Mouse (Mus musculus) midbrain, embryonic 16.5 days (tissue): ENCODE results near the gene Hnrnpm. TPM values are rescaled to one million over a fixed set of nuclear protein-coding genes. Genes with fewer than 3 reads are reported as not detected.
A peak's percentile ranks its signal among the peaks of the same experiment; 100 is the strongest.
"Not testable (repeated sequence)": the region's sequence is repeated elsewhere in the genome, so short reads cannot be mapped to it uniquely, and the experiment has no call there.

Experiments used
- ATAC-seq: fragments of 200-750 bp; cut with Nextera tagmentation; 2 replicates; pipeline ENCODE4 v1.8.0; 2017; ENCODE audit warnings: moderate TSS enrichment
- H3K27ac ChIP-seq: fragments of 300-500 bp; sonication (generic); 2 replicates; pipeline ENCODE4 v1.5.1; 2014; ENCODE audit warnings: mild to moderate bottlenecking, low read length, mixed read lengths
- H3K27me3 ChIP-seq: fragments of 300-500 bp; sonication (generic); 2 replicates; pipeline ENCODE4 v1.6.1; 2014; ENCODE audit warnings: low read depth, low read length, mixed read lengths; ENCODE audit not compliant: control insufficient read depth, insufficient read depth
- H3K36me3 ChIP-seq: fragments of 300-500 bp; sonication (generic); 2 replicates; pipeline ENCODE4 v1.6.1; 2014; ENCODE audit warnings: mild to moderate bottlenecking, low read length, moderate library complexity, mixed read lengths; ENCODE audit not compliant: control insufficient read depth, insufficient read depth
- H3K4me1 ChIP-seq: fragments of 300-500 bp; sonication (generic); 2 replicates; pipeline ENCODE4 v1.6.1; 2014; ENCODE audit warnings: mild to moderate bottlenecking, low read length, mixed read lengths; ENCODE audit not compliant: control insufficient read depth, insufficient read depth
- H3K4me2 ChIP-seq: fragments of 300-500 bp; sonication (generic); 2 replicates; pipeline ENCODE4 v1.6.1; 2014; ENCODE audit warnings: mild to moderate bottlenecking, low read length, mixed read lengths
- H3K4me3 ChIP-seq: fragments of 300-500 bp; sonication (generic); 2 replicates; pipeline ENCODE4 v1.5.1; 2014; ENCODE audit warnings: low read depth, mild to moderate bottlenecking, low read length, moderate library complexity, mixed read lengths
- H3K9ac ChIP-seq: fragments of 300-500 bp; sonication (generic); 2 replicates; pipeline ENCODE4 v1.6.1; 2014; ENCODE audit warnings: low read depth, low read length, mixed read lengths
- H3K9me3 ChIP-seq: fragments of 300-500 bp; sonication (generic); replicated peaks from 2 replicates; pipeline ENCODE4 v1.6.1; 2014; ENCODE audit warnings: mild to moderate bottlenecking, low read length, mixed read lengths; ENCODE audit not compliant: control insufficient read depth, poor library complexity, severe bottlenecking
- WGBS: fragments of 180-500 bp; shearing (Covaris S2); extraction: QIAGEN DNeasy Blood & Tissue Kit; methylation state at CpG from one replicate; pipeline ENCODE4 v1.1.7; 2014; 5-methylcytosine and 5-hydroxymethylcytosine counted together
- polyA plus RNA-seq: library from polyadenylated mRNA; unstranded; fragments of >200 nt; fragmentation: Nextera tagmentation; extraction: Ambion mirVana; gene quantifications from 2 replicates; pipeline ENCODE4 v1.2.1, GENCODE M21; 2015

Hnrnpm gene
- 190 and 198 TPM in 2 replicates for polyA plus RNA-seq

GRCm38 (mm10) chr17:33686760-33687159 lies at the start of gene Hnrnpm:
Gene Hnrnpm, minus strand, starts transcription at chr17:33686860.
- Histone ChIP-seq H3K9me3 (no peaks in the 10 kb centered on the region), H3K4me1 (peaks cover 28% of the 10 kb centered on the region), H3K36me3 (peaks cover 1% of the 10 kb centered on the region), H3K4me2 (peak within 1 kb of the TSS; percentile 48), H3K27ac (peak within 1 kb of the TSS; percentile 92), H3K27me3 (no peaks in the 10 kb centered on the region), H3K4me3 (peak within 1 kb of the TSS; percentile 64), H3K9ac (no peak within 1 kb of the TSS)
- WGBS = 91% methylated on average over 1 of the region's 1 CpGs
- no peak for ATAC-seq

DNA sequence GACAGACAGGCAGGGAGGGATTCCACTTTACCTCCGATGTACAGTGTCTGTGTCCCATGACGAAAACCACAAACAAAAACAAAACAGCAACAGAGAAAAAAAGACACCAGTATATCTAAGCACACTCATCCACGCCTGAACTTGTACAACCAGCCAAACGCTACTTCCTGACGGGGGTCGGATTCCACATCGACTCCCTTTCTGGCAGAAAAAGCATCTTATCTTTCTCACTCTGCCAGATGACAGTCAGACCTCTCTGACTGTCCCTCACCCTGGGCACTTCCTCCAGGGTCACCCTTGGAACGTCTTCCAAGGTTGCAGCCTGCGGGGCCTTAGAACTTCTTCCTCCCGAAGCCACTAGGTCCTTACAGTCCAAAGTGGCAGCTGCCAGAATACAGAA lies 46.9 kb upstream of the Hnrnpm start:
- H3K27me3 ChIP-seq, H3K9me3 ChIP-seq, ATAC-seq, H3K4me1 ChIP-seq, H3K9ac ChIP-seq, H3K27ac ChIP-seq, H3K4me2 ChIP-seq, H3K36me3 ChIP-seq, H3K4me3 ChIP-seq: not testable (repeated sequence)
- 93% methylated on average over 10 of the region's 10 CpGs for WGBS

GRCm38 (mm10) chr17:33732556-33733083 lies 46.0 kb upstream of the Hnrnpm start:
- not testable (repeated sequence) for H3K27ac ChIP-seq, H3K4me3 ChIP-seq, H3K36me3 ChIP-seq, H3K9ac ChIP-seq, H3K4me2 ChIP-seq, H3K9me3 ChIP-seq, H3K27me3 ChIP-seq, H3K4me1 ChIP-seq, ATAC-seq
- 82% methylated on average over 9 of the region's 9 CpGs for WGBS

DNA sequence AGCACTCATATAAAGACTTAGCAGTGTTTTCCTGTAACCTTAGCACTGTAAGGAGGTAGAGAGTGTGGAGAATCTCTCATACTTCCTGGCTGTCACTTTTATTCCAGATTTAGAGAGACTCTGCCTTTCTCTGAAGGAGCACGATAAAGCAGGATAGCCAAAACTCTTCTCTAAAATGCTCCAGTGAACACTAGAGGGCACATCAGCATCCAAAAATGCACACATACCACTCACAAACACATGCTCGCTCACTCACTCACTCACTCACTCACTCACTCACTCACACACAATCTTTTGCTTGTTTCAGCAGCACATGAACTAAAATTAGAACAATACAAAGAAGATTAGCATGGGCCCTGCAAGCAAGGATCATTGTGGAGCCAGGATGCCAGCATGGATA lies 42.6 kb upstream of the Hnrnpm start:
- WGBS = 66% methylated on average over 2 of the region's 2 CpGs
- H3K27ac ChIP-seq = no peak overlapping the region
- ATAC-seq = no peak
- no peaks in the 10 kb centered on the region for H3K9me3 ChIP-seq
- H3K4me2 ChIP-seq = no peak overlapping the region
- H3K27me3 ChIP-seq = no peaks in the 10 kb centered on the region
- H3K9ac ChIP-seq = no peak overlapping the region
- no peak overlapping the region for H3K4me3 ChIP-seq
- H3K36me3 ChIP-seq = no peaks in the 10 kb centered on the region
- H3K4me1 ChIP-seq = no peaks in the 10 kb centered on the region

DNA sequence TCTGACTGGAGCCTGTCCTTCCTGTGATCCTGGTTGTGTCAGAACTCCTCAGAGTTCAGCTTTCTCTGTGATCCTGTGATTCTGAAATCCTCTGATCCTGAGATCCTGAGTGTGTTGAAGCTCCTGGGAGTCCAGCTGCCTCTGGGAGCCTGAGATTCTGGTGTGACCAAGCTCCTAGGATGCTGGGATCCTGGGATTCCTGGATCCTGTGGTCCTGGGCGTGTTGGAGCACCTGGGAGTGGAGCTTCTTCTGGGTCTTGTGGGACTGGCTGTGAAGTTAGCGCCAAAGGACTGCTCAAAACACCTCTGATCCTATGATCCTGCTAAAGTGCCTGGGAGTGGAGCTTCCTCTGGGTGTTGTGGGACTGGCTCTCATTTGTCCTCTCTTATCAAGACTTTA lies 41.7 kb upstream of the Hnrnpm start:
- WGBS = 86% methylated on average over 2 of the region's 2 CpGs
- H3K4me1 ChIP-seq = no peaks in the 10 kb centered on the region
- H3K9me3 ChIP-seq = no peaks in the 10 kb centered on the region
- no peaks in the 10 kb centered on the region for H3K27me3 ChIP-seq
- no peaks in the 10 kb centered on the region for H3K36me3 ChIP-seq
- no peak overlapping the region for H3K4me3 ChIP-seq
- H3K4me2 ChIP-seq = no peak overlapping the region
- H3K27ac ChIP-seq = no peak overlapping the region
- no peak overlapping the region for H3K9ac ChIP-seq
- no peak for ATAC-seq

DNA sequence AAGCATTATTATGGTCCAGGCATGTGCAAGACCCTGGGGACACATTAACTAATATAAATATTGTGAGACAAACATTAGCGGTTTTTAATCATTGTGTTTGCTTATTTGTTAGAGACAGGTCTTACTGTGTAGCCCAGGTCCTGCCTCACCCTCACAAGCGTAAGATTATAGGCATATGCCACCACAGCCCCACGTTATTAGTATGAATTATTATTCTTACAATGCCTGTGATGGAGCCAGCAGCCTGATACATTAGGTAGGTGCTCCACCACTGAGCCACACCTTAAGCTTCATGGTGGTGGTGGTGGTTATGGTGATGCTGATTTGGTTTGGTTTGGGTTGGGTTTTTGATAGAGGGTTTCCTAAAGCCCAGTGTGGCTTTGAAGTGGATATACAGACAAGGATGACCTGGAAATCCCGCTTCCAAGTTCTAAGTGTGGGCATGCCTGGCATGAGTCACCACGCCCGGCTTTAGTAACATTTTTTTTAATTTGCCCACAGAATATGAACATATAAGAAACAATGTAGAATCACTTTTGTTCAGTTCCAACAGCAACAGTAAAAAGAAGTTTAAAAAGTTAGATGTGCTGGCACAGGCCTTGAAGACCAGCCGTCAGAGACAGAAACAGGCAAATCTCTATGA lies 33.2 kb upstream of the Hnrnpm start:
- no peaks in the 10 kb centered on the region for H3K9me3 ChIP-seq
- 96% methylated on average over 7 of the region's 7 CpGs for WGBS
- H3K36me3 ChIP-seq = no peaks in the 10 kb centered on the region
- no peak overlapping the region for H3K4me3 ChIP-seq
- H3K27me3 ChIP-seq = no peaks in the 10 kb centered on the region
- H3K4me1 ChIP-seq = no peaks in the 10 kb centered on the region
- H3K9ac ChIP-seq = no peak overlapping the region
- ATAC-seq = no peak
- no peak overlapping the region for H3K4me2 ChIP-seq
- H3K27ac ChIP-seq = no peak overlapping the region

DNA sequence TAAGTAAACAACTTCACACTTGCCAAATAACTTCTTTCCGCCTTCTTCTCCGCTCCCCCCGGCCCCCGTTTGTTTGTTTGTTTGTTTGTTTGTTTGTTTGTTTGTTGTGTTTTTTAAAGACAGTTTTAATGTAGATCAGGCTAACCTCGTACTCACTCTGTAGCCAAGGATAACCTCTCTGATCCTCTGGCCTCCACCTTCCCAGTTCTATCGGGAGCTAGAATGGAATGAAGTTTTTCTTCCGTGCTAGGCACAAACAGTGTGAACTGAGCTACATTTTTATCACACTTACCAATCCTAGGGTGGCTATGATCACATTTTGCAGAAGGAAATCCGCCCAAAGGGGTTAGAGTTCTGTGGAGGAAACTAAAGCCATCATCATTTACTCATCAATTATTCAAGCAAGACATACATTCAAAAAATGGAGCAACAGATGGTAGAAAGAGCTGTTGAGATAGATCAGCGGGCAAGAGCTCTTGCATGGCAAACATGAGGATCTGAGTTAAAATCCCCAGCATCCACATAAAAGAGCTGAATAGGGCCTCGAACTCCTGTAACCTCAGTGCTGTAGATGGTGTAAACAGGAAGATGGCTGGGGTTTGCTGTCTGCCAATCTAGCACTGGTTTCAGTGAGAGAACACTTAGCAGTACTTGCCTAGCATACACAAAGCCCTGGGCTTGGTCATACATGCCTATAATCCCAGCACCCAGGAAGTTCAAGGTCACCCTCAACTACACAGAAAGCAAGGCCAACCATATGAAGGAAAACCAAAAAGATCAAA lies 32.5 kb upstream of the Hnrnpm start:
- Histone ChIP-seq H3K9ac (no peak overlapping the region), H3K27me3 (no peaks in the 10 kb centered on the region), H3K36me3 (no peaks in the 10 kb centered on the region), H3K4me2 (peak overlapping the region; percentile 77), H3K4me3 (peak overlapping the region; percentile 72), H3K4me1 (no peaks in the 10 kb centered on the region), H3K9me3 (no peaks in the 10 kb centered on the region), H3K27ac (no peak overlapping the region)
- ATAC-seq = peak; percentile 37
- 47% methylated on average over 10 of the region's 10 CpGs for WGBS

DNA sequence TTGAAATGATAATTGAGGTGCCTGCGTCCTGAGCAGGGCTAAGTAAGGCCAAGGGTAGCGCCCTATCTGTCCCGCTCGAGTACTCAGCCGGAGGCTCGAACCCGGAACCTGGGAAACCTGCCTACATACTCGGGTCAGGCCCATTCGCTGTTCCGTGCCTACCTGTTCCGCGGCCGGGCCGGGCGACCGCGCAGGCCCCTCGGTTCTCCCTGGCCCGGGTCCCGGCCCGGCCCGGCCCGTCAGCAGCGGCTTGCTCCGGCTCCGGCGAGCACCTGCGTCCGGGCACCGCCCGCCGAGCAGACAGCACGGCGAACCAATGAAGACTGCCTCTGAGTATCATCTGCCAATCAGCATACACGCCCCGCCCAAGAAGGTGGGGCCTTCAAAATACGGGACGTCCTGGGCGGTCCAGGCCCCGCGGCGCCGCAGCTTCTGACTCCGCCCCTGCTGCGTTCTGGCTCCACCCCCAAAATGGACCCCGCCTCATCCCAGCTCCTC lies 31.8 kb upstream of the Hnrnpm start, which contains the start of gene March2:
March2 (minus strand) TSS at position 287 of the 498 bp plus-strand sequence.
- WGBS = under 1% methylated on average over 46 of the region's 46 CpGs
- no peaks in the 10 kb centered on the region for H3K4me1 ChIP-seq
- peak; percentile 99 for ATAC-seq
- peak within 1 kb of the TSS; percentile 77 for H3K4me2 ChIP-seq
- no peaks in the 10 kb centered on the region for H3K9me3 ChIP-seq
- no peaks in the 10 kb centered on the region for H3K27me3 ChIP-seq
- no peaks in the 10 kb centered on the region for H3K36me3 ChIP-seq
- H3K4me3 ChIP-seq = peak within 1 kb of the TSS; percentile 72
- no peak within 1 kb of the TSS; the same call in 1 of the 2 replicates for H3K27ac ChIP-seq
- H3K9ac ChIP-seq = peak within 1 kb of the TSS; percentile 76

GRCm38 (mm10) chr17:33717982-33718381 lies 31.3 kb upstream of the Hnrnpm start:
- H3K9ac ChIP-seq = peak overlapping the region; percentile 76
- no peaks in the 10 kb centered on the region for H3K4me1 ChIP-seq
- peak; percentile 3; the same call in 1 of the 2 replicates for ATAC-seq
- no peaks in the 10 kb centered on the region for H3K36me3 ChIP-seq
- WGBS = 10% methylated on average over 8 of the region's 8 CpGs
- peak overlapping the region; percentile 77 for H3K4me2 ChIP-seq
- H3K4me3 ChIP-seq = peak overlapping the region; percentile 72
- H3K27me3 ChIP-seq = no peaks in the 10 kb centered on the region
- H3K9me3 ChIP-seq = no peaks in the 10 kb centered on the region
- no peak overlapping the region; the same call in 1 of the 2 replicates for H3K27ac ChIP-seq
